Mouse (Mus musculus) hindbrain, postnatal 0 days (tissue): ENCODE data around the gene Crbn. TPM values are rescaled to one million over a fixed set of nuclear protein-coding genes. Genes with fewer than 3 reads are reported as not detected.

Source experiments
- ATAC-seq: fragments of 200-750 bp; cut with Nextera tagmentation; 2 replicates; pipeline ENCODE4 v1.8.0; 2017; ENCODE audit warnings: mild to moderate bottlenecking, moderate TSS enrichment, moderate library complexity
- DNase-seq: peaks from one replicate; pipeline ENCODE4 v3.0.0-alpha.2; 2015; ENCODE audit warnings: low spot score
- H3K27ac ChIP-seq: fragments of 300-500 bp; sonication (generic); 2 replicates; pipeline ENCODE4 v1.5.1; 2014; ENCODE audit warnings: mild to moderate bottlenecking
- H3K27me3 ChIP-seq: fragments of 300-500 bp; sonication (generic); 2 replicates; pipeline ENCODE4 v1.6.1; 2014; ENCODE audit warnings: low read length, mixed read lengths; ENCODE audit not compliant: insufficient read depth
- H3K36me3 ChIP-seq: fragments of 300-500 bp; sonication (generic); 2 replicates; pipeline ENCODE4 v1.6.1; 2014; ENCODE audit warnings: low read length, mixed read lengths; ENCODE audit not compliant: insufficient read depth
- H3K4me1 ChIP-seq: fragments of 300-500 bp; sonication (generic); 2 replicates; pipeline ENCODE4 v1.6.1; 2014; ENCODE audit warnings: antibody characterized with exemption, low read length, mixed read lengths; ENCODE audit not compliant: insufficient read depth
- H3K4me2 ChIP-seq: fragments of 300-500 bp; sonication (generic); 2 replicates; pipeline ENCODE4 v1.6.1; 2014; ENCODE audit warnings: low read depth, mild to moderate bottlenecking, low read length, moderate library complexity, mixed read lengths
- H3K4me3 ChIP-seq: fragments of 300-500 bp; sonication (generic); 2 replicates; pipeline ENCODE4 v1.5.1; 2014; ENCODE audit warnings: low read length
- H3K9ac ChIP-seq: fragments of 300-500 bp; sonication (generic); replicated peaks from 2 replicates; pipeline ENCODE4 v1.6.1; 2014; ENCODE audit warnings: mild to moderate bottlenecking, low read length, moderate library complexity, mixed read lengths
- H3K9me3 ChIP-seq: fragments of 300-500 bp; sonication (generic); 2 replicates; pipeline ENCODE4 v1.6.1; 2016; ENCODE audit warnings: low read length, mixed read lengths
- CTCF ChIP-seq: IDR thresholded peaks from 2 replicates; pipeline ENCODE4 v1.5.1; 2016; ENCODE audit warnings: antibody characterized with exemption, control low read depth, low read depth
- WGBS: fragments of 180-500 bp; shearing (Covaris S2); extraction: QIAGEN DNeasy Blood & Tissue Kit; methylation state at CpG from one replicate; pipeline ENCODE4 v1.1.7; 2014; 5-methylcytosine and 5-hydroxymethylcytosine counted together
- polyA plus RNA-seq: library from polyadenylated mRNA; unstranded; fragments of >200 nt; fragmentation: Nextera tagmentation; extraction: Ambion mirVana; gene quantifications from 2 replicates; pipeline ENCODE4 v1.2.1, GENCODE M21; 2015
- total RNA-seq: library from RNA; depleted of rRNA; stranded (reverse); fragments of >200 nt; gene quantifications from 2 replicates; pipeline ENCODE4 v1.2.3, GENCODE M21; 2014; rRNA removed

The Crbn gene
- total and polyA plus RNA-seq, 2 experiments from 2014 or later = 41.5 to 53.1 TPM

GRCm38 (mm10) chr6:106747804-106748203 is 52.1 kb downstream of the Crbn start:
- no peak for DNase-seq
- H3K27me3 ChIP-seq = no peaks in the 10 kb centered on the region
- ATAC-seq = no peak
- H3K9ac ChIP-seq = no peak overlapping the region
- 75% methylated on average over 3 of the region's 3 CpGs for WGBS
- no peaks in the 10 kb centered on the region for H3K36me3 ChIP-seq
- no peaks in the 10 kb centered on the region for H3K9me3 ChIP-seq
- no peak for TF ChIP-seq CTCF
- no peak overlapping the region for H3K27ac ChIP-seq
- H3K4me1 ChIP-seq = no peaks in the 10 kb centered on the region
- no peak overlapping the region for H3K4me3 ChIP-seq
- H3K4me2 ChIP-seq = no peak overlapping the region

GRCm38 (mm10) chr6:106747251-106747650 is 52.6 kb downstream of the Crbn start:
- ATAC-seq = no peak
- Histone ChIP-seq H3K27ac (no peak overlapping the region), H3K4me1 (no peaks in the 10 kb centered on the region), H3K36me3 (no peaks in the 10 kb centered on the region), H3K4me2 (no peak overlapping the region), H3K9ac (no peak overlapping the region), H3K27me3 (no peaks in the 10 kb centered on the region), H3K9me3 (no peaks in the 10 kb centered on the region), H3K4me3 (no peak overlapping the region)
- no peak for TF ChIP-seq CTCF
- no peak for DNase-seq
- 94% methylated on average over 5 of the region's 5 CpGs for WGBS

DNA sequence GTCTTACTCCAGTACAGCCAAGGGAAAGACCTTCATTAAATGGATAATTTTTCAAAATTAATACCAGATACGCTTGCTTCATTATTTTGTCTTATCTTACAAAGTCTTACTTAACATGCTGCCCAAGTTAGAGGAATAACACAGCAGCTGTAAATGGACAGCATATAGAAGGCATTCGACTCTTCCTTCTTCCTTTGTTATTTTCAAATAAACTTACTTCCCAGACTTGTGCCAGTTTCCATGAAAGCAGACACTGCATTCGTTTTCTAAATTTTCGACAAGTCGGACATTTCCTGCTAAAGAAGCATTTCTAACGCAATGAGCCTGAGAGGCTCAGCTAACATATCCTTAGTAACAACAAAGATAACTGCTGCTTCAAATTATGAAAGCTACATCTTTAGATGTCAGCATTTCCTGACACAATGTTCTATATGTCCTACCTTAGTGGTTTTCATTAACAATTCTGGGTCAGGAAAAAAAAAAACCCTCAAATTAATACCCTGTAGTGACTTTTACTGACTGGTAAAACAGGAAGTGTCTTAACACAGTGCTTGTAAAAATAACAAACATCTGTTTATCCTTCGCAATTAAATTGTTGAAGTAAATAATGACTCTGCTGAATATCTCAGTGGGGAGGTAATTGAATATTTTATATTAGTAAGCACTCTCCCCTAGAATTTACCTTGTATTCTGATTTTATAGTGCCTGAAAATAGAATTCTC is 54.0 kb downstream of the Crbn start:
- Histone ChIP-seq H3K4me3 (no peak overlapping the region), H3K27me3 (no peaks in the 10 kb centered on the region), H3K36me3 (no peaks in the 10 kb centered on the region), H3K27ac (no peak overlapping the region), H3K4me2 (no peak overlapping the region), H3K4me1 (no peaks in the 10 kb centered on the region), H3K9me3 (no peaks in the 10 kb centered on the region), H3K9ac (no peak overlapping the region)
- 85% methylated on average over 7 of the region's 7 CpGs for WGBS
- TF ChIP-seq CTCF = no peak
- DNase-seq = no peak
- ATAC-seq = no peak

- Histone ChIP-seq H3K9ac (no peak overlapping the region), H3K4me1 (no peaks in the 10 kb centered on the region), H3K4me3 (no peak overlapping the region), H3K4me2 (no peak overlapping the region), H3K9me3 (no peaks in the 10 kb centered on the region), H3K27ac (no peak overlapping the region), H3K36me3 (no peaks in the 10 kb centered on the region), H3K27me3 (no peaks in the 10 kb centered on the region)
- 73% methylated on average over 7 of the region's 7 CpGs for WGBS
- DNase-seq (no peak), ATAC-seq (no peak)
- no peak for TF ChIP-seq CTCF
Measured at GRCm38 (mm10) chr6:106743556-106744233, 56.2 kb downstream of the Crbn start.

- no peak overlapping the region for H3K4me3 ChIP-seq
- H3K36me3 ChIP-seq = no peaks in the 10 kb centered on the region
- H3K4me2 ChIP-seq = no peak overlapping the region
- 96% methylated on average over 1 of the region's 1 CpGs for WGBS
- ATAC-seq (no peak), DNase-seq (no peak)
- no peaks in the 10 kb centered on the region for H3K4me1 ChIP-seq
- H3K9me3 ChIP-seq = no peaks in the 10 kb centered on the region
- H3K27me3 ChIP-seq = no peaks in the 10 kb centered on the region
- H3K27ac ChIP-seq = no peak overlapping the region
- H3K9ac ChIP-seq = no peak overlapping the region
- TF ChIP-seq CTCF = no peak
Measured at GRCm38 (mm10) chr6:106740244-106740825, 59.5 kb downstream of the Crbn start.

DNA sequence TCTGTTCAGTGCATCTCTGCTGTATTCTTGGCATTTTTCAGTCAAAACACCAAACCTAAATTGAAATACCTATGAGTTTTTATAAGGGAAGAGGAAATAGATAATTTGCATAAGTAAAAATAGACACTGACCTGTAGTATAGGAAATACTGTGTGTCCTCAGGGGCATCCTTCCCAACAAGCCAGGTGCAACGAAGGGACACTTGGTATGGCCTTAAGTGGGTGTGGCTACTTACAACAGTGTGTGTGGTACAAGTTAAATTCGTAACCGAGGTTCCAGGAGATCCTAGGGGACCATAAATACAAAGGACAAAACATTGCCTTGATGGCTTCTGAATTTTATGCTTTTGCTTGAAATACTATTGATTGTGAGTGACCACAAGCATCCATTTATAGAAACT is 61.6 kb downstream of the Crbn start:
- no peaks in the 10 kb centered on the region for H3K9me3 ChIP-seq
- H3K36me3 ChIP-seq = no peaks in the 10 kb centered on the region
- H3K27ac ChIP-seq = no peak overlapping the region
- ATAC-seq = no peak
- no peak overlapping the region for H3K9ac ChIP-seq
- no peak for DNase-seq
- no peaks in the 10 kb centered on the region for H3K4me1 ChIP-seq
- H3K27me3 ChIP-seq = no peaks in the 10 kb centered on the region
- TF ChIP-seq CTCF = no peak
- WGBS = 78% methylated on average over 3 of the region's 3 CpGs
- H3K4me2 ChIP-seq = no peak overlapping the region
- H3K4me3 ChIP-seq = no peak overlapping the region

- H3K4me2 ChIP-seq = no peak overlapping the region
- H3K36me3 ChIP-seq = no peaks in the 10 kb centered on the region
- H3K9ac ChIP-seq = no peak overlapping the region
- H3K4me1 ChIP-seq = no peaks in the 10 kb centered on the region
- ATAC-seq (no peak), DNase-seq (no peak)
- no peak overlapping the region for H3K4me3 ChIP-seq
- H3K27ac ChIP-seq = no peak overlapping the region
- no peaks in the 10 kb centered on the region for H3K9me3 ChIP-seq
- no peak for TF ChIP-seq CTCF
- WGBS = 90% methylated on average over 4 of the region's 4 CpGs
- H3K27me3 ChIP-seq = no peaks in the 10 kb centered on the region
Measured at GRCm38 (mm10) chr6:106732563-106732962, 67.3 kb downstream of the Crbn start.

Other genes starting within 250 kb of the Crbn start
- gene Il5ra, start 51.0 kb downstream of the Crbn start, total RNA-seq = not detected in 2 replicates
- gene Il5ra, start 51.0 kb downstream of the Crbn start, polyA plus RNA-seq = not detected in 2 replicates
- gene Trnt1, start 31.0 kb downstream of the Crbn start, total RNA-seq = 27.8 and 33.9 TPM in 2 replicates
- gene Trnt1, start 31.0 kb downstream of the Crbn start, polyA plus RNA-seq = 56.6 and 56.7 TPM in 2 replicates